Mouse (Mus musculus): ENCODE measurements around the gene Prkag1. TPM values are rescaled to one million over a fixed set of nuclear protein-coding genes. Genes with fewer than 3 reads are reported as not detected.

Gene Prkag1
- polyA plus RNA-seq, 1 experiment: 72.7 TPM

- H3K36me3 ChIP-seq (ENCODE audit: control insufficient read depth, insufficient read depth, low read length): peaks cover 12% of the 10 kb centered on the region
Observed at GRCm38 (mm10) chr15:98839671-98840585, 8.6 kb upstream of the Prkag1 start.

GRCm38 (mm10) chr15:98839161-98839560, 7.8 kb upstream of the Prkag1 start:
- Histone ChIP-seq H3K27me3 (replicated peaks; ENCODE audit: control insufficient read depth, insufficient read depth, low read length) (no peaks in the 10 kb centered on the region), H3K27ac (ENCODE audit: insufficient read depth, low read depth, low read length) (no peak overlapping the region), H3K4me1 (ENCODE audit: control insufficient read depth, insufficient read depth, low read length) (no peaks in the 10 kb centered on the region), H3K36me3 (ENCODE audit: control insufficient read depth, insufficient read depth, low read length) (peaks cover 9% of the 10 kb centered on the region), H3K4me3 (ENCODE audit: insufficient read depth, low read depth, low read length) (no peak overlapping the region)
- 91% methylated on average over 14 of the region's 14 CpGs for WGBS
- no peak for DNase-seq
- TF ChIP-seq POLR2A (IDR thresholded peaks at IDR 0.05; ENCODE audit: low read depth, low read length) (no peak), CTCF (conservative IDR thresholded peaks at IDR 0.05; ENCODE audit: insufficient read depth, insufficient read length, low read depth, low read length) (no peak)

More at GRCm38 (mm10) chr15:98839671-98840585, 8.6 kb upstream of the Prkag1 start:
- no peaks in the 10 kb centered on the region for H3K27me3 ChIP-seq (replicated peaks; ENCODE audit: control insufficient read depth, insufficient read depth, low read length)
- TF ChIP-seq CTCF (conservative IDR thresholded peaks at IDR 0.05; ENCODE audit: insufficient read depth, insufficient read length, low read depth, low read length) (no peak), POLR2A (IDR thresholded peaks at IDR 0.05; ENCODE audit: low read depth, low read length) (no peak)
- WGBS: 92% methylated on average over 30 of the region's 30 CpGs
- H3K4me3 ChIP-seq (ENCODE audit: insufficient read depth, low read depth, low read length): no peak overlapping the region
- no peaks in the 10 kb centered on the region for H3K4me1 ChIP-seq (ENCODE audit: control insufficient read depth, insufficient read depth, low read length)
- no peak overlapping the region for H3K27ac ChIP-seq (ENCODE audit: insufficient read depth, low read depth, low read length)
- DNase-seq: no peak

GRCm38 (mm10) chr15:98837743-98838103, 6.4 kb upstream of the Prkag1 start:
- no peak for DNase-seq
- Histone ChIP-seq H3K27me3 (replicated peaks; ENCODE audit: control insufficient read depth, insufficient read depth, low read length) (no peaks in the 10 kb centered on the region), H3K27ac (ENCODE audit: insufficient read depth, low read depth, low read length) (no peak overlapping the region), H3K36me3 (ENCODE audit: control insufficient read depth, insufficient read depth, low read length) (peaks cover 10% of the 10 kb centered on the region), H3K4me1 (ENCODE audit: control insufficient read depth, insufficient read depth, low read length) (no peaks in the 10 kb centered on the region), H3K4me3 (ENCODE audit: insufficient read depth, low read depth, low read length) (no peak overlapping the region)
- whole genome bisulfite sequencing: 76% methylated on average over 4 of the region's 4 CpGs
- no peak for TF ChIP-seq CTCF (conservative IDR thresholded peaks at IDR 0.05; ENCODE audit: insufficient read depth, insufficient read length, low read depth, low read length)
- TF ChIP-seq POLR2A (IDR thresholded peaks at IDR 0.05; ENCODE audit: low read depth, low read length): no peak

GRCm38 (mm10) chr15:98837006-98837742, 5.9 kb upstream of the Prkag1 start:
- no peaks in the 10 kb centered on the region for H3K27me3 ChIP-seq (replicated peaks; ENCODE audit: control insufficient read depth, insufficient read depth, low read length)
- H3K36me3 ChIP-seq (ENCODE audit: control insufficient read depth, insufficient read depth, low read length): peaks cover 10% of the 10 kb centered on the region
- DNase-seq: no peak
- H3K4me3 ChIP-seq (ENCODE audit: insufficient read depth, low read depth, low read length): no peak overlapping the region
- WGBS: 87% methylated on average over 21 of the region's 21 CpGs
- no peak for TF ChIP-seq POLR2A (IDR thresholded peaks at IDR 0.05; ENCODE audit: low read depth, low read length)
- no peak for TF ChIP-seq CTCF (conservative IDR thresholded peaks at IDR 0.05; ENCODE audit: insufficient read depth, insufficient read length, low read depth, low read length)
- H3K27ac ChIP-seq (ENCODE audit: insufficient read depth, low read depth, low read length): no peak overlapping the region
- peaks cover under 1% of the 10 kb centered on the region; the same call in 1 of the 2 replicates for H3K4me1 ChIP-seq (ENCODE audit: control insufficient read depth, insufficient read depth, low read length)

- Histone ChIP-seq H3K4me3 (ENCODE audit: insufficient read depth, low read depth, low read length) (no peak overlapping the region), H3K27ac (ENCODE audit: insufficient read depth, low read depth, low read length) (no peak overlapping the region), H3K27me3 (replicated peaks; ENCODE audit: control insufficient read depth, insufficient read depth, low read length) (no peaks in the 10 kb centered on the region), H3K36me3 (ENCODE audit: control insufficient read depth, insufficient read depth, low read length) (peaks cover 9% of the 10 kb centered on the region), H3K4me1 (ENCODE audit: control insufficient read depth, insufficient read depth, low read length) (peaks cover 2% of the 10 kb centered on the region; the same call in 1 of the 2 replicates)
- 93% methylated on average over 14 of the region's 14 CpGs for WGBS
- no peak for TF ChIP-seq CTCF (conservative IDR thresholded peaks at IDR 0.05; ENCODE audit: insufficient read depth, insufficient read length, low read depth, low read length)
- TF ChIP-seq POLR2A (IDR thresholded peaks at IDR 0.05; ENCODE audit: low read depth, low read length): no peak
- DNase-seq: no peak
Observed at GRCm38 (mm10) chr15:98835291-98835690, 4.0 kb upstream of the Prkag1 start.

GRCm38 (mm10) chr15:98834059-98834458, 2.7 kb upstream of the Prkag1 start:
- 83% methylated on average over 13 of the region's 13 CpGs for WGBS
- H3K27ac ChIP-seq (ENCODE audit: insufficient read depth, low read depth, low read length): no peak overlapping the region
- H3K36me3 ChIP-seq (ENCODE audit: control insufficient read depth, insufficient read depth, low read length): peaks cover 9% of the 10 kb centered on the region
- no peak for DNase-seq
- peaks cover 6% of the 10 kb centered on the region; the same call in 1 of the 2 replicates for H3K4me1 ChIP-seq (ENCODE audit: control insufficient read depth, insufficient read depth, low read length)
- H3K4me3 ChIP-seq (ENCODE audit: insufficient read depth, low read depth, low read length): no peak overlapping the region
- TF ChIP-seq CTCF (conservative IDR thresholded peaks at IDR 0.05; ENCODE audit: insufficient read depth, insufficient read length, low read depth, low read length) (no peak), POLR2A (IDR thresholded peaks at IDR 0.05; ENCODE audit: low read depth, low read length) (no peak)
- no peaks in the 10 kb centered on the region for H3K27me3 ChIP-seq (replicated peaks; ENCODE audit: control insufficient read depth, insufficient read depth, low read length)

GRCm38 (mm10) chr15:98833281-98833680, 2.0 kb upstream of the Prkag1 start:
- no peak for DNase-seq
- TF ChIP-seq POLR2A (IDR thresholded peaks at IDR 0.05; ENCODE audit: low read depth, low read length) (no peak), CTCF (conservative IDR thresholded peaks at IDR 0.05; ENCODE audit: insufficient read depth, insufficient read length, low read depth, low read length) (no peak)
- H3K27me3 ChIP-seq (replicated peaks; ENCODE audit: control insufficient read depth, insufficient read depth, low read length): no peaks in the 10 kb centered on the region
- peaks cover 9% of the 10 kb centered on the region for H3K36me3 ChIP-seq (ENCODE audit: control insufficient read depth, insufficient read depth, low read length)
- H3K4me3 ChIP-seq (ENCODE audit: insufficient read depth, low read depth, low read length): no peak overlapping the region
- H3K4me1 ChIP-seq (ENCODE audit: control insufficient read depth, insufficient read depth, low read length): peaks cover 6% of the 10 kb centered on the region; the same call in 1 of the 2 replicates
- WGBS: 89% methylated on average over 11 of the region's 11 CpGs
- H3K27ac ChIP-seq (ENCODE audit: insufficient read depth, low read depth, low read length): no peak overlapping the region

All from kidney, adult 2 months (tissue).